Mouse (Mus musculus): ENCODE data around the gene Atp1b1. TPM values are rescaled to one million over a fixed set of nuclear protein-coding genes. Genes with fewer than 3 reads are reported as not detected.
A peak's percentile ranks its signal among the peaks of the same experiment; 100 is the strongest.

Atp1b1 gene
- total RNA-seq, 2 experiments from 2014 or later: 7.5 to 8.1 TPM

- ATAC-seq (replicated peaks; ENCODE audit: poor library complexity, severe bottlenecking): no peak
These were observed 12.5 kb downstream of the Atp1b1 start for GRCm38 (mm10) chr1:164445620-164446162.

GRCm38 (mm10) chr1:164441408-164441974, 16.7 kb downstream of the Atp1b1 start:
- ATAC-seq (replicated peaks; ENCODE audit: poor library complexity, severe bottlenecking): no peak

GRCm38 (mm10) chr1:164440708-164441407, 17.3 kb downstream of the Atp1b1 start:
- peak; percentile 70 for ATAC-seq (replicated peaks; ENCODE audit: poor library complexity, severe bottlenecking)

- peak; percentile 92 for ATAC-seq (replicated peaks; ENCODE audit: poor library complexity, severe bottlenecking)
These were observed 17.9 kb downstream of the Atp1b1 start for GRCm38 (mm10) chr1:164440230-164440629.

GRCm38 (mm10) chr1:164436749-164437148, 21.4 kb downstream of the Atp1b1 start:
- ATAC-seq (replicated peaks; ENCODE audit: poor library complexity, severe bottlenecking): no peak

GRCm38 (mm10) chr1:164434049-164434448, 24.1 kb downstream of the Atp1b1 start:
- no peak for ATAC-seq (replicated peaks; ENCODE audit: poor library complexity, severe bottlenecking)

GRCm38 (mm10) chr1:164432649-164433048, 25.5 kb downstream of the Atp1b1 start:
- ATAC-seq (replicated peaks; ENCODE audit: poor library complexity, severe bottlenecking): no peak

GRCm38 (mm10) chr1:164428644-164429043, 29.5 kb downstream of the Atp1b1 start:
- no peak for ATAC-seq (replicated peaks; ENCODE audit: poor library complexity, severe bottlenecking)

GRCm38 (mm10) chr1:164427777-164428176, 30.4 kb downstream of the Atp1b1 start:
- ATAC-seq (replicated peaks; ENCODE audit: poor library complexity, severe bottlenecking): no peak

GRCm38 (mm10) chr1:164426227-164426626, 31.9 kb downstream of the Atp1b1 start:
- ATAC-seq (replicated peaks; ENCODE audit: poor library complexity, severe bottlenecking): no peak

- ATAC-seq (replicated peaks; ENCODE audit: poor library complexity, severe bottlenecking): no peak
These were observed 37.4 kb downstream of the Atp1b1 start for GRCm38 (mm10) chr1:164420623-164421354.

GRCm38 (mm10) chr1:164419401-164419800, 38.8 kb downstream of the Atp1b1 start:
- no peak for ATAC-seq (replicated peaks; ENCODE audit: poor library complexity, severe bottlenecking)

GRCm38 (mm10) chr1:164418320-164418719, 39.8 kb downstream of the Atp1b1 start:
- ATAC-seq (replicated peaks; ENCODE audit: poor library complexity, severe bottlenecking): no peak

GRCm38 (mm10) chr1:164417604-164418003, 40.6 kb downstream of the Atp1b1 start:
- ATAC-seq (replicated peaks; ENCODE audit: poor library complexity, severe bottlenecking): no peak

- ATAC-seq (replicated peaks; ENCODE audit: poor library complexity, severe bottlenecking): no peak
These were observed 41.3 kb downstream of the Atp1b1 start for GRCm38 (mm10) chr1:164416692-164417394.

GRCm38 (mm10) chr1:164415347-164415751, 42.8 kb downstream of the Atp1b1 start:
- ATAC-seq (replicated peaks; ENCODE audit: poor library complexity, severe bottlenecking): no peak

- ATAC-seq (replicated peaks; ENCODE audit: poor library complexity, severe bottlenecking): no peak
These were observed 44.5 kb downstream of the Atp1b1 start for GRCm38 (mm10) chr1:164413608-164414007.

- no peak for ATAC-seq (replicated peaks; ENCODE audit: poor library complexity, severe bottlenecking)
These were observed 45.2 kb downstream of the Atp1b1 start for GRCm38 (mm10) chr1:164412906-164413305.

- no peak for ATAC-seq (replicated peaks; ENCODE audit: poor library complexity, severe bottlenecking)
These were observed 46.8 kb downstream of the Atp1b1 start for GRCm38 (mm10) chr1:164411306-164411705.

- no peak for ATAC-seq (replicated peaks; ENCODE audit: poor library complexity, severe bottlenecking)
These were observed 49.5 kb downstream of the Atp1b1 start for GRCm38 (mm10) chr1:164408655-164409054.

Data from granulocyte monocyte progenitor cell, adult 5-6 weeks (primary cell).